Mouse (Mus musculus) embryo, embryonic 11 days (tissue): ENCODE measurements at regions not wholly inside any gene's neighbourhood (a gene's known extent, or its start where the extent isn't known, plus 50 kb on each side); places are given as distances from the start of the nearest gene placed in this dataset.
"Not testable (repeated sequence)": the region's sequence is repeated elsewhere in the genome, so short reads cannot be mapped to it uniquely, and the experiment has no call there.

Source experiments
- DNase-seq: peaks from one replicate; pipeline ENCODE4 v3.0.0-alpha.2; 2015

DNA sequence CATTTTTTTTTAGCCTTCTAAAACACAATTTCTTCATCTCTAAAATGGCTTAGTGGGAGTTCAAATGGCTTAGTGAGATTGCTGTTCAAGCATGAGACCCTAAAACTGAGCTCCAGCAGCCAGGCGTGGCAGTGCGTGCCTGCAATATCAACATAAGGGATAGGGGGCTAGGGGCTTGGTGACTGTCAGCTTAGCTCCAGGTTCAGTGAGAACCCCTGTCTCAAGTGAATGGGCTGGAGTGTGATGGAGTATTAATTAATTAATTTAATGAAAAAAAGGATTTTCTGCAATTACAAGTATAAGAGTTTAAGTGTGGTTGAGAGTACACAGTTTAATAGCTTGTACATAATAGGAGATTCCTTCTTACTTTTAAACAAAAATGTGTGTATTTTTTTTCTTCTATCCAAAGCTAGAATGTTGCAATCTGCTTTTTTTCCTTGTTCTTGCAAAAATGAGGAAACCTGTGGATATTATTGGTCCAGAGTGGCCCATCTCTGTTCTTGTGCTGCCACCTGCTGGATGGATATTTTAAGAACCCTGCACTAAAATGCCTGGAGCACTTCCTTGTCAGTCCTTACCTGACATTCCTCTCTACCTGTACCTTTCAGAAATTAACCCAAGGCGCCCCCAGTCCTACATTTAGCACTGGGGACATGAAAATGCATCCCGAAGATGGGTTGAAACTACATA, 54.0 kb upstream of the Usp47 start:
- DNase-seq = peak; percentile 77

GRCm38 (mm10) chr7:111968261-111968660, 55.0 kb upstream of the Usp47 start:
- DNase-seq = no peak

DNA sequence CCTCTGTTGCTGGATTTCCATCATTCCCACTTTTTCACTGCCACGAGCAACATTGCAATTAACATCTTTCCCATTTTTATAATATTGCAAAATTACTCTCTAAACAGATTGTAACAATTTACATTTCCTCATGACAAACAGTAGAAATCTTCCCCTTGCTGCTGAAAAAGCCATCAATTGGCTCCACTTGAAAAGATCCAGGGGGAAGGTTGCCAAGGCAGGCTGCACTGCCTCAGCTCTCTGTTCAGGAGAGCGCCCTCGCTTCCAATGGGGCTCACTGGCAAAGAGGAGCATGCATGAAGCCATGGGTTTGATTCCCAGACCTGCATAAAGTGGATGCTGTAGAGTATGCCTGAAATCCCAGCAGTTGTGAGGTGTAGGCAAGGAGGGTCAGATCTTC, 56.6 kb upstream of the Usp47 start:
- DNase-seq = no peak

DNA sequence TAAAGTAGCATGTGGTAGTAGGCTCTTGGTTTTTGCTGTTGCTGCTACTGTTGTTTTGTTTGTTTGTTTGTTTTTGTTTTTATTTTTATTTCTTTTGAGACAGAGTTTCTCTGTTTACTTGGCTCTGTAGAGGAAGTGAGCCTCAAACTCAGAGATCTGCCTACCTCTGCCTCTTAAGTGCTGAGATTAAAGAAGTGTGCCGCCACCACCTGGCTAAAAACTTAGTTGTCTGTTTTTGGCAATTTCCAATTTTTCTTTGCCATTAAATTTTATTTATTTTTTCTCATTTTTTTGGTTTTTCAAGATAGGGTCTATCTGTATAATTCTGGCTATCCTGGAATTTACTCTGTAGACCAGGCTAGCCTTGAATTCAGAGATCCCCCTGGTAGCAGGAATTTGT, 59.3 kb upstream of the Usp47 start:
- no peak for DNase-seq

DNA sequence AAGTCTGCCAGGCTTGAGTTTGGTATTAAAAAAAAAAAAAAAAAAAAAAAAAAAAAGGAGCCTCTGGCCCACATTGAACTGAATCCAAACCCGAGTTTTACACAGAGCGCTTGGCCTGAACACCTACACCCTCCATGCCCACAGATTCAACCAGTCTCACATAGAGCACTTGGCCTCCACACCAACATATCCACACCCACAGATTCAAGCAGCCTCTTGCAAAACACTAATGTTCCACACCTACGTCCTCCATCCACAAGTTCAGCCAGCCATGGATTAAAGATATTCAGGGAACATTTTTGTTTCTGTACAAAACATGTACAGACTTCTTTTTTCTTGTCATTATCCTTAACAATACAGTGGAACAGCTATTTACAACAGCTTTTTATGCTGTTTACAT, 63.3 kb upstream of the Usp47 start:
- no peak for DNase-seq

DNA sequence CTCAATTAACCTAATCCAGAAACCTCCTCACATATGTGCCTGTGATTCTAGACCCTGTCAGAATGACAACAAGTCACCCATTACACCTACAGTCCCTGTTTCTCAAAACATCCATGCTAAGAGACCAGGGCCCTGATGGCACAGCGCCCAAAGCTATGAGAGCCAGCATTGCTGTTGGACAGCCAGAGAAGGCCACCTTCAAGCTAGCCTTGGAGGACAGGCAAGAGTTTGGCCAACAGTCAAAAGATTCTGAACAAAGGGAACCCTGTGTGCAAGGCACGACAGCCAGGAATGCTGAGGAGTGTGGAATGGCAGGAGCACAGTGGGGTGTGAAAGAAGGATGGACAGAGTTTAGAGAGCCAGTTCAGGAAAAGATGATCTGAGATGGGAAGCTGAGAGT, 66.6 kb upstream of the Usp47 start:
- DNase-seq = no peak

GRCm38 (mm10) chr7:111939631-111940030, 83.7 kb upstream of the Usp47 start:
- DNase-seq = no peak

DNA sequence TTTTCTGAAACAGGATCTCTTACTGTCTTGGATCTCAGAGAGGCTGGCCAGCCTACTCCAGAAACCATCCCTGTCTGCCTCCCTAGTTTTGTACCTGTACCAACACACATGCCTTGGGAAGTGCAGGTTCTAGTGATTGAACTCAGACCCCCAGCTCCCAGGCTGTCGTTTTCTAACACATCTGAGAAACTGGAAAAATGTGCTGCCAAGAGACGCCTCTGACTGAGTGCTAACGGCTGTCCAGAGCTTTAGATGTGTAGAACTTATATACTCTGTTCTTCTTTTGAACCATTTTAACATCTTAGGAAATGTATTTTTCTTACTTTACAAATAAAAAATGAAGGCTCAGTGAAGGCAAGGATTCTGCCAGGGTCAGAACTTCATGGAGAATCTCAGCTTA, 85.8 kb upstream of the Usp47 start:
- no peak for DNase-seq

GRCm38 (mm10) chr7:111937102-111937501, 86.2 kb upstream of the Usp47 start:
- DNase-seq = no peak

GRCm38 (mm10) chr7:111932725-111933124, 90.6 kb upstream of the Usp47 start:
- DNase-seq = no peak

GRCm38 (mm10) chr7:111919961-111920360, 103.3 kb upstream of the Usp47 start:
- DNase-seq = no peak

DNA sequence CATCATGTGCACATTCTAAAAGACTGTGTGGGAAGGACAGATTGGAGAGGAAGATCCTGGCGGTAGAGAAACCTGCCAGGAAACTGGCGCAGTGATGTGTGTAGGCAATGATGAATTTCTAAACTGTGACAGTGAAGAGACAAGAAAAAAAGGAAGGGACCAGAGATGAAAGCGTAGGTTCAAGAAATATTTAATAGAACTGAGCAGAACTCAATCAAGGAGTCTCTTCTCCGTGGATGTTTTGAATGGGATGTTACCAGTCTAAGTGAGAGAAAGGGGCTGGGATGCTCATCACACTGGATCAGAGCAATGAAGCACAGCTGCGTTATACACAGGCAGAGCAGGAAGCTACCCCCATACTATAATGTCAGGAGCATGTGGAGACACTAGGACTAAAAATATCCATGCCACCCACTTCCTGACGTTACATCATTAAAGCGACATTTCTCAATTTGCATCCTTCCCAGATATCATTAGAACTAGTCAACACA, 119.5 kb upstream of the Usp47 start:
- no peak for DNase-seq

- DNase-seq = no peak
Observed at GRCm38 (mm10) chr7:111897016-111897415, 117.2 kb upstream of the Galnt18 start.

- peak; percentile 2 for DNase-seq
Observed at GRCm38 (mm10) chr7:111896255-111896654, 116.5 kb upstream of the Galnt18 start.

DNA sequence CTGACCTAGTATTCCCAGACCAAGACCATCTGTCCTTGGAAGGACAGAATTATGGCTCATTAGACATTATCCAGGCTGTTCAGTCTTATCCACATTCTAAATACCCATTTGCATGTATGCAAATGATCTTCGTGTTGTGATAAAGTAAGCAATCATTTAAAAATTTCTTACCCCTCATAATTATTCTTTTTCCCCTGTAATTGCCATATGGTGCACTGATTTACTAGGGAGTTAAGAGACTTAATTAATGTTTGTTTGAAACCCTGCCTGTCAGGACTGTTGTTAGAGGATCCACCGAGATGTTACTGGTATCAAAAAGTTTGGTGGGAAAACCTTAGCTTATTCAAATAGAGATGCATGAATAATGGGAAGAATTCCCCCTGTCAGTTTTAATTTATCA, 103.2 kb upstream of the Galnt18 start:
- DNase-seq = no peak

DNA sequence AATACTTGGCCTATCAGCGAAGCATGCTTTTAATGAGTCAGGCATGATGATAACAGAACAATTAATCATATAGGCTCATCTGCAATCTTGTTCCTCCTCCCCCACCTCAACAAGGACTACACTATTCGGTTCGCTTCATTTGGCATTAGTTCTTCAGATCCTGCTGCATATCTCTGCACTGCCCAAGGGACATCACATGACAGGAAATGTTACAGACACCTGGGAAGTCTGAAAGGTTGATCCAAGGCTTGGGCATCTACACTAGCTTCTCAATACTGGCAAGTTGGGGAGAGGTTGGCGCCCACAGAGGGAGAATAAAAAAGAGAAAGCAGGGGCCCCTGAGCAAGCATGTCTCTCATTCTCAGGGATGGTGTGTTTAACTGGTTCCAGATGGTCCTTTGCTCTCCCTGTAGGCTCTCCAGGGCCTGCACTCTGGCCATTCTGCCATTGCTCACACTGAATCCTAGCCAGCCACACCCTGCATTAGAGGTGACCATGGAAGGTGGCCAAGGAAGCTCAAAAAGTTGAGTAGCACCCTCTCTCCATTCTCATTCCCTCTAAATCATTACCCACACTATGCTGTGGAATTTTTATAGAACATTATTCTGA, 100.4 kb upstream of the Galnt18 start:
- DNase-seq = no peak

- no peak for DNase-seq
Observed at GRCm38 (mm10) chr7:111877591-111877990, 97.8 kb upstream of the Galnt18 start.

- no peak for DNase-seq
Observed at GRCm38 (mm10) chr7:111875949-111876348, 96.2 kb upstream of the Galnt18 start.

DNA sequence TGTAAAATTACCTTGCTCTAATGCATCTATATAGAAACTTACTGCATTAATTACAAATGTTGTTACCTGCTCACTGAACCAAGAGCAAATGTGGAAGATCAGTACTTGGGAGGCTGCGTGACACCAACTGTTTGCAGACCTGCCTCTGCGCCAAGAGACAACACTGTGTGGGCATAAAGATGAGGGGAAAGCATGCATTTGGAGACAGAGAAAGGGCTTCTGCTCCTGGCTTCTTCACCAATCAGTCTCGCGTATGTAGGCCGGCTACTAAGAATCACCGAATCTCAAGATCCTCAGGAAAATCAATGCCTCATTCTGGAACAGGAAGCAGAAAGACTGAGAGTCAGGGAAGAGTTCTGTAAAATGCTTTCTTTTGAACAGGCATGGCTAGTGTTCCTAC, 89.6 kb upstream of the Galnt18 start:
- no peak for DNase-seq

DNA sequence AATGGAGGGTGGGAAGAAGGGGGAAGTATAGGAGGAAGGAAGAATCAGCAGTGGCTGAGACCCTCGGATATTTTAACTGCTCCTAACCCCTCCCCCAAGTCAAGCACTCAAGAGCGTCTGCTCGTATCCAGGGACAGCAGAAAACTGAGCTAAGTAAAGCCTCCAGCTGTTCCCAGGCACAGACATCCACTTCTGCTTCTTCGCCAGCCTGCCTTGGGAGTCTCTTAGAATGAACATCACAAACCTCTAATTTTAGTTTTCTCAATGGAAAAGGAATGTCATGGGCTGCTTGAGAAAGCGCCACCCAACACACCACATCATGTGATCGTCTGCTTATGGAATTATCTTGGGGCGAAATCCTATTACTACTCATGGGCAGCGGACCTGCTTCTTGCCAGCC, 83.3 kb upstream of the Galnt18 start:
- DNase-seq = no peak

DNA sequence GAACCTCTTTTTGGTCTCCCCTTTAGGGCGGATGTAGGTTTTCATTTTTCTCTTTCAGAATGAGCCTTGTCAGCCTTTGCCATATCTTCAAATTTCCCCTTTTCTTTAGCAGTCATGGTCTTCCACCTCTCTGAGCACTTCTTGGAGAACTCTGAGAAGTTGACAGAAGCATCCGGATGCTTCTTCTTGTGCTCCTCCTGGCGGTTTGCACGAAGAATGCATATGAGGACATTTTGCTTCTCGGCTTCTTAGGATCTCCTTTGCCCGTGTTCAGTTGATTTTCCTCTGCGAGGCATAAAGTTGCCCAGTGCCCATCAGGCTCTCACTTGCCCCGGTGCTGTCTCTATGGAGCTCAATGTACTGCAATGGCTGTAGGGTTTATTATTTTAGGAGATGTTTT, 78.5 kb upstream of the Galnt18 start:
- DNase-seq = not testable (repeated sequence)

- DNase-seq = no peak
Observed at GRCm38 (mm10) chr7:111856977-111857376, 77.2 kb upstream of the Galnt18 start.

DNA sequence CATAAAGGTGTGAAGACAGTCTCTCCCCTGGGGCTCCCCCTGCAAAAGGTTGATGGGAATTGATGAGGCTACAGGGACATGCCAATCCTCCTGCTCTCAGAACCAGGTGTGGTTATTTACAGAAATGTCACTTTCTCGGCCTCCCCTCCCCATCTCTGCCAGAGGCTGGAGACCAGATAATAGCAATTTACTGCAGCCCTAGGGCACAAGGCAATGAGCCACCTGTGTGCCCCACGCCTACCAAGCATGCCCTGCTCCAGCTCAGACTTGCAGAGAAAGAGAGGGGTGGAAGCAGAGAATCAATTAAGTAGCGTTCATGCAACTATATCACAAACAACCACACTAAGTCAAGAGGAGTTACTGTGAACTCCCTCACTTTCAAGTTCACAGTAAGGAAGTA, 75.5 kb upstream of the Galnt18 start:
- DNase-seq = no peak

GRCm38 (mm10) chr7:111846417-111846816, 66.6 kb upstream of the Galnt18 start:
- DNase-seq = no peak

GRCm38 (mm10) chr7:111843715-111844114, 63.9 kb upstream of the Galnt18 start:
- no peak for DNase-seq
